Mouse (Mus musculus) heart, postnatal 36 days (tissue): ENCODE measurements around the gene Cxcl14. TPM values are rescaled to one million over a fixed set of nuclear protein-coding genes. Genes with fewer than 3 reads are reported as not detected.

Source experiments
- DNase-seq, 2 experiments: peaks; one replicate each; pipeline ENCODE4 v3.0.0; 2021 to 2022
- intact Hi-C: fragments of 180-260 bp; cut with DNase I; formaldehyde crosslinking; loops from one replicate; pipeline ENCODE4 v1.15.1; 2025
- total RNA-seq, 2 experiments: library from RNA; stranded (reverse); gene quantifications; 2 replicates each; pipeline ENCODE4 v1.2.3; 2021

Cxcl14 gene
- 1 to 10 TPM; 3.1 to 5.9 TPM for total RNA-seq

- intact Hi-C loops: no loop called here
- DNase-seq: peak; percentile 5 to 13
Measured at GRCm38 (mm10) chr13:56295943-56296658, at the start of gene Cxcl14. Gene Cxcl14, minus strand, starts transcription at chr13:56296551.

DNA sequence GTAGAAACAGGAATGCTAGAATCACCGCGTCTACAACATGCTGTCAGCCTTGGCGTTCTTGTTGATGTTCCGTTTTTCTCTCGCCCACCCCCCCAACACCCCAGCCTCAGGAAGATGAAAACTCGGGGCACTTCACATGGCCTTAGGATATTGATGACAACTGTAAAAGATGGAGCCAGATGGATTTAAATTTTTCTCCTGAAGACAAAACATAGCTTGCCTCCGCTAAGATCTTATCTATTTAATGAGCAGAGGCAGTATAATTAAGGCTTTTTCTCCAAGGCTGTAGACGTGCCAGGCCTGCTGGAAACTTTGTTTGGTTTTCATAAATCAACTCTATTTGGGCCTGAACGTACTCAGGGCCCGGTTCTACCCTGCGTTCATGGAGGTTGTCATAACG is 48.0 kb upstream of the Cxcl14 start:
- intact Hi-C loops: no loop called here
- DNase-seq: no peak

- intact Hi-C loops: no loop called here
- DNase-seq: no peak
Measured at GRCm38 (mm10) chr13:56342491-56342890, 46.1 kb upstream of the Cxcl14 start.

DNA sequence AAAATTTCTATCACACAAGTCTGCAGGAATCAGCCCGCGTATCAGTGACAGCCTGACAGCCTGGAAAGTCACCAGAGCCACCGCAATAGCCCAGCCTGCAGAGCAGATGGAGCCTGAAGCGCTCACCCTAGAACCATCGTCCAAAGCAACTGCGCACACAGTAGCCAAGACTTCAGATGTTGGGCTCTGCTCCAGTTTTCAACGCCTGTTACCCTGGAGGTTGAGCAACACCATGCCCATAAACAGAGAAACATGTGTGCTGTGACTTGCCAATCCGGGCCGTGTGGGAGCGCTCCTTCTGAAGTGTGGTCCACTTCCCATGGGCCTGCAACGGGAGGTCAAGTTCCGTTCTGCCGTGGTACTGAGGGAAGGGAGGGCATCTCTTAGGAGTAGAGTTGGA is 44.2 kb upstream of the Cxcl14 start:
- intact Hi-C loops: no loop called here
- DNase-seq: peak; percentile 41 to 54

GRCm38 (mm10) chr13:56339816-56340215 is 43.5 kb upstream of the Cxcl14 start:
- no peak for DNase-seq
- intact Hi-C loops: loop anchor here (10.0 kb wide), 1 partner anchor 1305 kb away; no protein-coding TSS in a partner anchor

GRCm38 (mm10) chr13:56336982-56337381 is 40.6 kb upstream of the Cxcl14 start:
- intact Hi-C loops: loop anchor here (10.0 kb wide), 1 partner anchor 1308 kb away; no protein-coding TSS in a partner anchor
- no peak for DNase-seq

DNA sequence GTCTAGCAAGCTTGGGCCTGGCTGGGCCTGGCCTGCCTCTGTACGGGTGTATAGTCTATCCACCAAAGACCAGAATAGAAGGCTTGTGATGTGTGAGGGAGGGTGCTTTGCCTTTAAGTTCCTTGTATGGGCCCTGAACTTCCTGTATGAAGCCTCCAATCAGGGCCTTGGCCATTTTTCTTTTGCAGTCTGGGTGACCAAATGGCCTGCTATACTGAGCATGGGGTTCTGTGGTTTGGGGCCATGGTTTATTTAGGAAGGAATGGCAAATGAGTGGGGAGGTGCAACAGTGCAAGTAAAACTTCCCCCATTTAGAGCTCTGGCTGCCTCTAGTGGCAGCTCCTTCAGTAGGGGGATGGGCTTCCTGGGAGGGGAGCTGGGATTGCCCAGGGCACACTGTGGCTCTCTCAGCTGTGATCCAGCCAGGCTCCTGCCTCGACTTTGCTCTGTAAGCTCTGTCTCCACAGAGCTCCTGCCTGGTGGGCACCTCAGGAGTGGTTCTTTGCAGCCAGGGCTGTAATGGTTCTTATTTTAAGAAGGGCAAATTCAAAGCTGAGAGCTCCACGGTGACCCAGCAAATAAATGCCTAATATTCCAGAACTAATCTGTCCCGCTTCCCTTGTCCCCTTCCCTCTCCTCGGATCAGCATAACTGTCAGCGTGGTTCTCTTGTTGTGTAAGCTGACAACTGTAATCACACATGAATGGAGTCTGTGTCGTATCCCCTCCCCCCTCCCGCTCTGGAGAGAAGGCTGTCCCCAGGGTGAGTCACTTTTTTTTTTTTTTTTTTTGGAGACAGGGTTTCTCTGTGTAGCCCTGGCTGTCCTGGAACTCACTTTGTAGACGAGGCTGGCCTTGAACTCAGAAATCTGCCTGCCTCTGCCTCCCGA is 38.7 kb upstream of the Cxcl14 start:
- DNase-seq: no peak
- intact Hi-C loops: loop anchor here (10.0 kb wide), 1 partner anchor 1310 kb away; no protein-coding TSS in a partner anchor

DNA sequence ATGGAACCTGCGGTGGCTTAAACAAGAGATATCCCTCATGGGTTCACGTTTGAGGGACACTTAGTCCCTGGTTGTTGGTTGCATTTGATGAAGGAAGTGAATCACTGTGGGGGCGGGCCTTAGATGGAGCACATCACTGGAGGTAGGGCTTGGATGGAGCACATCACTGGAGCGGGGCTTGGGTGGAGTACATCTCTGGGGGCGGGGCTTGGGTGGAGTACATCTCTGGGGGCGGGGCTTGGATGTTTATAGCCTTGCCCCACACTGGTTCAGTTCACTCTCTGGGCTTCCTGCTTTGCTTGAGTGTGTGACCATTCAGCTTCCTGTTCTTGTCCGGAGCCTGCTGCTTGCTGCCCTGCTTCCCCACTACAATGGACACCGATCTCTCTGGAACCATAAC is 37.9 kb upstream of the Cxcl14 start:
- no peak for DNase-seq
- intact Hi-C loops: loop anchor here (10.0 kb wide), 1 partner anchor 1311 kb away; no protein-coding TSS in a partner anchor

- intact Hi-C loops: loop anchor here (10.0 kb wide), 1 partner anchor 1312 kb away; no protein-coding TSS in a partner anchor
- no peak for DNase-seq
Measured at GRCm38 (mm10) chr13:56332356-56332755, 36.0 kb upstream of the Cxcl14 start.

- no peak for DNase-seq
Measured at GRCm38 (mm10) chr13:56330603-56331455, 34.5 kb upstream of the Cxcl14 start.

DNA sequence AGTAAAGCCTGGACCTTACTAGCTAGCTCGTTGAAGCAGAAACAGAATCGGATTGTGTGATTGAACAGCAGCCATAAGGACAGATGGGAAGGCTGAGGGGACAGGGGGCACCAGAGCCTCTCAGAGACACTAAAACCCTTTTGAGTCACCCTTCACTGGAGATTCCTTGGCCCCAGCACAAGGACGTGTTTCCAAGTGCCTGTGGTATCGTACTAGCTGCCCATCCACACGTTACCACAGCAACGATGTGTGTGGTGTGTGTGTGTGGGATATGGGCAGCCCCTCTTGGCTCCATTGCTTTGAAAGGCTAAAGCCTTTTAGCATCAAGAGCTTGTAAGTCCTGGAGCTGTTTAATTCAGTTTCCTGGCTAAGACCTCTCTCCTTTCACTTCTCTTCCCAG is 33.4 kb upstream of the Cxcl14 start:
- intact Hi-C loops: loop anchor here (5.0 to 10.0 kb wide), 2 partner anchors 93 to 1315 kb away; no protein-coding TSS in a partner anchor
- no peak for DNase-seq

More at GRCm38 (mm10) chr13:56330603-56331455, 34.5 kb upstream of the Cxcl14 start:
- intact Hi-C loops: loop anchor here (10.0 kb wide), 1 partner anchor 1314 kb away; no protein-coding TSS in a partner anchor

DNA sequence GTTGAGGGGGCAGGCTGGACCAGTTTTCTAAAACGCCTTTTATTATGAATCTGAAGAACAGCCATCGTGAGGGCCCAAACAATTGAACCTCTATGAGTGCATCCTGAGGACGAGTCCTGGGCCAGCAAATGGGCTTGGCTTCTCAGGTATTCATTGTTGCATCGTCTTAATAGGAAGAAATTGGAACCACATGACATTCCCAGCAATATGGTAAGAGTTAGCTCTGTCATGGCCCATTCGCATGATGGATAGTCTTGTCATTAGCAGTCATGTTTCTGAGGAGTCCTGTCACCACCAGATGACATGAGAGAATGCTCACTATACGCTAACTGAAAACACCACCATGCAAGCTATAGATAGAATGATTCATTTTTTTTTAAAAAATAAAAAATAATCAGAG is 32.8 kb upstream of the Cxcl14 start:
- DNase-seq: no peak
- intact Hi-C loops: loop anchor here (5.0 kb wide), 1 partner anchor 93 kb away; no protein-coding TSS in a partner anchor

- no peak for DNase-seq
- intact Hi-C loops: loop anchor here (5.0 kb wide), 1 partner anchor 95 kb away; no protein-coding TSS in a partner anchor
Measured at GRCm38 (mm10) chr13:56327779-56328178, 31.4 kb upstream of the Cxcl14 start.

- DNase-seq: no peak
- intact Hi-C loops: no loop called here
Measured at GRCm38 (mm10) chr13:56321635-56322034, 25.3 kb upstream of the Cxcl14 start.

- intact Hi-C loops: no loop called here
Measured at GRCm38 (mm10) chr13:56316930-56317329, 20.6 kb upstream of the Cxcl14 start.

DNA sequence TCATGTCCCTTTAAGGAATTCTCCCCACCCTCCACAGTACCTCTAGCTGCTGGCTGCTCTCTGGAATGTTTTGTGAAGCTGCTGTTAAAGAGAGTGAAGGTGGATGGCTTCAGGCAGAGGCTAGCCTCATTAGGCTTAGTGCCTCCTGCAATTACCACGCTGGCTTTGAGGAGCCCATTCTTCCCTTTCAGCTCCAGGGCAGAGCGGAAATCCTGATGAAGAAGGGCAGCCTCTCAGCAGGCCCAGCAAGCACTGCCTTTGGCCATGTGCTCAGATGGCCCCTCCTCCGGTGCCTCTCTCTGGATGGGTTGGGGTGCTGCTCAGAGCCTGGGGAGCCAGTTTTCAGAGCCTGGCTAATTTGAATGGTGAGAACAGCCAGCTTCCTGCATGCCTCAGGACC is 18.9 kb upstream of the Cxcl14 start:
- intact Hi-C loops: no loop called here
- no peak for DNase-seq

More at GRCm38 (mm10) chr13:56316930-56317329, 20.6 kb upstream of the Cxcl14 start:
- DNase-seq: no peak

DNA sequence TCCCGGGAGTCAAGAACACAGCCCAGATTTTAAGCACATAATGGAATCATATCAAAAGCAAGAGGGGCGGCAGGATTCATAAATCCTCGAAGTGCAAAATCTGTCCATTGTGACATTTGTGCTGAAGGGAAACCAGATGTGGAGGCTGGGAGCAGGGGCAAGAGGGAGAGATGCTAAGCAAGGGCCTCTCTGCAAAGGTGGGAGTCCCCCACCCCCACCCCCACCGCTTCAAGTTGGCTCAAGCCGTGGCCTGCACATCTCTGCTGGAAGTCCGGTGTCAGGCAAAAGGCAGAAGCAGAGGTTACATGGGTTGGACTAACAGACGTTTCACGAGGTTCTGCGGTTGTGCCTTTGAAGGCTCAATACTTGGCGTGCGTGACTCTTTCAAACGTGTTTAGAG is 8.7 kb upstream of the Cxcl14 start:
- DNase-seq: no peak
- intact Hi-C loops: no loop called here

GRCm38 (mm10) chr13:56304453-56304852 is 8.1 kb upstream of the Cxcl14 start:
- intact Hi-C loops: no loop called here
- DNase-seq: no peak

GRCm38 (mm10) chr13:56299336-56299735 is 3.0 kb upstream of the Cxcl14 start:
- intact Hi-C loops: no loop called here

DNA sequence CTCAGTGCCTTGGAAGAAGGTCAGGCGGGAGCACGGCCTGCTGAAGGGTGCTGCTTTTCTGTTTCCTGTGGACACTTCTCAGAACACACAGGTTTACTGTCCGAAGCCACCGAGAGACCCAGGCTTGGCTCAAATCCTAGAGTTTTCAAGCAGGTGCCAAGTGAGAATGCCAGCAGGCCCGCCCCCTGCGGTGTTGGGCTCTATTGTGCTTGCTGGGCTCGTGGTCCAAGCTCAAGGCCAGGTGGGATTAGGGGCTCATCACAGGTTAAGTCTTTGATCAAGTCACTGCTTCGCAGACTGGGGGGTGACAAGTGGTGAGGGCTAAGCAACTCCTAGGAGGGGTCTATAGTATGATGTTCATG is 289 bp upstream of the Cxcl14 start:
- DNase-seq: no peak
- intact Hi-C loops: no loop called here

More at GRCm38 (mm10) chr13:56299336-56299735, 3.0 kb upstream of the Cxcl14 start:
- no peak for DNase-seq
